Mouse (Mus musculus) Patski (cell line): Measurements from ENCODE around the gene Fkbp7. TPM values are rescaled to one million over a fixed set of nuclear protein-coding genes. Genes with fewer than 3 reads are reported as not detected.
"Not testable (repeated sequence)": the region's sequence is repeated elsewhere in the genome, so short reads cannot be mapped to it uniquely, and the experiment has no call there.

ENCODE experiments used
- ATAC-seq: fragments of 100-300 bp; one replicate; pipeline ENCODE4 v1.8.0; 2021
- CTCF ChIA-PET: fragments of 350-600 bp; sonication (Branson Sonifier 250); formaldehyde crosslinking; loops from one replicate; lab custom pipeline; 2022; ENCODE audit warnings: inconsistent platforms; lab: Charles Lee
- POLR2A ChIA-PET: fragments of 350-600 bp; sonication (Branson Sonifier 250); formaldehyde crosslinking; loops from one replicate; lab custom pipeline; 2022; ENCODE audit warnings: antibody characterized with exemption, inconsistent platforms; lab: Charles Lee
- DNase-seq: peaks from one replicate; pipeline ENCODE4 v3.0.0-alpha.2; 2011; ENCODE audit warnings: low read depth, low spot score
- H3K27me3 ChIP-seq: fragments of 371-371 bp; one replicate; pipeline ENCODE4 v1.5.1; 2021
- CTCF ChIP-seq: fragments of 100-300 bp; IDR thresholded peaks from one replicate; pipeline ENCODE4 v1.5.1; 2021
- in situ Hi-C: fragments of 300-500 bp; cut with MboI; formaldehyde crosslinking; loops from 3 replicates; pipeline ENCODE4 v1.11.1; 2018; ENCODE audit warnings: low pct_unique_long_range_greater_than_20kb, mixed read lengths
- polyA plus RNA-seq: library from polyadenylated mRNA; unstranded; gene quantifications from one replicate; pipeline ENCODE4 v1.2.3, GENCODE M21; 2021

Fkbp7 gene
- polyA plus RNA-seq, 1 experiment from 2014 or later, result 37.3 TPM

DNA sequence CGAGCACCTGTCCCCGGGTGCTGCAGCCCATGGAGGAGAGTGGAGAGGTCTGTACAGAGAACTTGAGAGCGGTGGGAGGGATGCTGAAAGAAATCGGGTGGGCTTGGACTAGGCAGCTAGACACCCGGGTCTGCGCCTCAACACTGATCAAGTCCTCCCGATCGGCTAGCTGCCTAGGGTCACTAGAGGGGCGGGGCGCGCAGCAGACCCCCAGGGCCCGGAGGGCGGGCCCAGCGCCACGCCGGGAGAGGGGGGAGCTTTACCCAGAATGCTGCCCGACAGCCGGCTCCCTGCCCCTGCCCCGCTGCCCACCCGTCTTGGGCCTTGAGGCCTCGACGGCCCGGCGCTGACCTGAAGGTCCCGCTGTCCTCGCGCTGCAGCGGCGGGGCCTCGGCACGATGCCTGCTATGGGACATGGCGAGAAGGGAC is 25.5 kb downstream of the Fkbp7 start:
- in situ Hi-C loops, result no loop called here
- ChIA-PET CTCF (interaction anchor here (1.5 kb wide), 1 partner anchor 12 kb away, joined by 6 read pairs; no protein-coding TSS in a partner anchor), POLR2A (no interaction called here)
- H3K27me3 ChIP-seq, result no peaks in the 10 kb centered on the region
- ATAC-seq (peak; percentile 52), DNase-seq (no peak)
- TF ChIP-seq CTCF, result no peak

DNA sequence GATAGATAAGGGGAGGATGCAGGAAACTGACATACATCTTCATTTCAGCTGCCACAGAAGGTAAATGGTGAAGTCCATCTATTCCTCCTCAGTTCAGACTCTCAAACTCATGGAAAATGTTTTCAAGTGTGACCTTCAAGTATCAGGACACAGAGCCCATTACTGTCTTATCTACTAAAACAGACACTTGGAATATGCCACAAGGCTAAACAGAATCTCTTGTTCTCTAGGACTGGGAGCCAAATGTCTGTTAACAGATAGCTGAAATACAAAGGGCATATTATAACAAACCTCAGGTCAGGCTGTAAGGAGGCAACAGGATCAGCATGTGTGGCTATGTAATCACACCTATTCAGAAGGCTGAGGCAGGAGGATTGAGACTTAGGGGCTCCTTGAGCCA is 29.1 kb downstream of the Fkbp7 start:
- CTCF ChIA-PET, result interaction anchor here (0.9 kb wide), 1 partner anchor 25 kb away, joined by 4 read pairs; no protein-coding TSS in a partner anchor
- no peak for TF ChIP-seq CTCF
- in situ Hi-C loops, result no loop called here
- H3K27me3 ChIP-seq, result no peaks in the 10 kb centered on the region
- DNase-seq, result no peak
- POLR2A ChIA-PET, result no interaction called here
- ATAC-seq, result no peak

DNA sequence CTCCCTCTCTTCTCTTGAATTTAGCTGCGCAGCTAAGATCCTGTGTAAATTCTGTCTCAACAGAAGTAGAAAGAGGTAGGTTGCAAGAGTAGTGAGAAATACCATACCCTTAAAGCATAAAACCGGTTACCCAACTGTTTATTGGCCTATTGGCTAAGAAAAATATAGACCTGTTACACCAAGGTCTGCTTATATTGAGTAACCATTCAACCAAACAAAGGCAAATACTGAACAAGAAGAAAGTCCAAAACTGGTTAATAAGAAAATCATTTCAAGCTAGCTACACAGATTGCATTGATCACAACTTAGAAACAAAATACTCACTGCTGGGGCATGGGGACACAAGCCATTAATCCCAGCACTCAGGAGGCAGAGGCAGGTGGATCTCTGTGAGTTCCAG is 33.3 kb downstream of the Fkbp7 start:
- no peak for ATAC-seq
- CTCF ChIA-PET, result no interaction called here
- TF ChIP-seq CTCF, result no peak
- POLR2A ChIA-PET, result no interaction called here
- DNase-seq, result no peak
- in situ Hi-C loops, result no loop called here
- H3K27me3 ChIP-seq, result no peaks in the 10 kb centered on the region

- no peaks in the 10 kb centered on the region for H3K27me3 ChIP-seq
- no peak for ATAC-seq
- in situ Hi-C loops, result no loop called here
- ChIA-PET POLR2A (no interaction called here), CTCF (interaction anchor here (1.0 kb wide), 1 partner anchor 9 kb away, joined by 3 read pairs; no protein-coding TSS in a partner anchor)
- TF ChIP-seq CTCF, result no peak
- no peak for DNase-seq
Observed at GRCm38 (mm10) chr2:76631600-76631999, 41.3 kb downstream of the Fkbp7 start.

DNA sequence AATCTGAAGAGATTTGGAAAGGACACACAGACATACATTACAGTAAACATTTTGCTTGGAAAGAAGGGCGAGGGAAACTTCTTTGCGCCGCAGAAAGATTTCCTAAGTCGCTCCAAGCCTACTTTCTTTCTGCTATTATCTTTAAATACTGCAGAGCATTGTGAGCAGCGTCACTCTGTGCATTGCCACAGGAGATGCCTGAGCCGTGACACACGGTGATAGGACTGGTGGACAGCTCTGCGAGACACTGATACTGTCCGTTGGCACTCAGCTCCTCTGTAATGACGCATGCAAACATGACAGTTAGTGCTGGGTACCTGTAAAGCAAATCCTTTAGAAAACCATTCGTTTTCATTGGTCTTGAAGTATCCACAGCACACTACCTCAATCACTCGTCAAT is 42.6 kb downstream of the Fkbp7 start:
- in situ Hi-C loops, result no loop called here
- POLR2A ChIA-PET, result no interaction called here
- no peak for ATAC-seq
- CTCF ChIA-PET, result interaction anchor here (0.9 kb wide), 1 partner anchor 260 kb away, joined by 3 read pairs; the partner anchor contains the start of gene Rbm45
- no peak for DNase-seq
- no peaks in the 10 kb centered on the region for H3K27me3 ChIP-seq
- no peak for TF ChIP-seq CTCF

DNA sequence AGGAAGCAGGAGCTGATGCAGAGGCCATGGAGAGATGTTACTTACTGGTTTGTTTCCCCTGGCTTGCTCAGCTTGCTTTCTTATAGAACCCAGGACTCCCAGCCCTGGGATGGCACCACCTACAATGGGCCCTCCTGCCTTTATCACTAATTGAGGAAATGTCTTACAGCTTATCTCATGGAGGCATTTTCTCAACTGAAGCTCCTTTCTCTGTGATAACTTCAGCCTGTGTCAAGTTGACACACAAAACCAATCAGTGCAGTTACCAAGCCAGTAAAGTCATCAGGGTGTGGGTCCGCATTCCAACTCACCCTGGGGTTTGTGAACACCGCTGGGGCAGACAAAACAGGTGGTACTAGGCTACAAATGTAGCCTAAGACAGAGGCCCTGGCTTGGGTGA is 50.6 kb downstream of the Fkbp7 start:
- CTCF ChIA-PET, result interaction anchor here (0.9 to 9.5 kb wide), 9 partner anchors 12 to 260 kb away, joined by 3 to 97 read pairs (median 3); partner anchors contain the start of genes Osbpl6 and Rbm45
- in situ Hi-C loops, result loop anchor here (5.0 to 25.0 kb wide), 3 partner anchors 250 to 485 kb away; no protein-coding TSS in a partner anchor
- ATAC-seq, DNase-seq, H3K27me3 ChIP-seq, POLR2A ChIA-PET: not testable (repeated sequence)

GRCm38 (mm10) chr2:76621724-76622123 is 51.2 kb downstream of the Fkbp7 start:
- ChIA-PET POLR2A (no interaction called here), CTCF (interaction anchor here (0.9 to 9.5 kb wide), 7 partner anchors 13 to 260 kb away, joined by 3 to 97 read pairs (median 3); partner anchors contain the start of genes Osbpl6 and Rbm45)
- no peaks in the 10 kb centered on the region for H3K27me3 ChIP-seq
- ATAC-seq (no peak), DNase-seq (no peak)
- no peak for TF ChIP-seq CTCF
- in situ Hi-C loops, result loop anchor here (5.0 to 25.0 kb wide), 3 partner anchors 249 to 484 kb away; no protein-coding TSS in a partner anchor

GRCm38 (mm10) chr2:76620188-76620587 is 52.7 kb downstream of the Fkbp7 start:
- no peaks in the 10 kb centered on the region for H3K27me3 ChIP-seq
- ChIA-PET POLR2A (no interaction called here), CTCF (interaction anchor here (1.2 to 9.5 kb wide), 2 partner anchors 126 to 251 kb away, joined by 3 to 97 read pairs; partner anchors contain the start of gene Rbm45)
- DNase-seq, result no peak
- ATAC-seq, result peak; percentile 57
- no peak for TF ChIP-seq CTCF
- in situ Hi-C loops, result loop anchor here (5.0 to 25.0 kb wide), 3 partner anchors 248 to 483 kb away; no protein-coding TSS in a partner anchor

GRCm38 (mm10) chr2:76618078-76618477 is 54.8 kb downstream of the Fkbp7 start:
- no peaks in the 10 kb centered on the region for H3K27me3 ChIP-seq
- ChIA-PET CTCF (interaction anchor here (0.7 to 9.5 kb wide), 20 partner anchors 19 to 492 kb away, joined by 3 to 97 read pairs (median 3); partner anchors contain the start of genes Osbpl6 and Rbm45), POLR2A (interaction anchor here (0.6 to 1.0 kb wide), 4 partner anchors 14 to 247 kb away, joined by 3 read pairs; no protein-coding TSS in a partner anchor)
- DNase-seq, result no peak
- peak; percentile 60 for ATAC-seq
- TF ChIP-seq CTCF, result peak; percentile 71
- in situ Hi-C loops, result loop anchor here (10.0 to 25.0 kb wide), 3 partner anchors 213 to 481 kb away; partner anchors contain the start of gene Osbpl6

Other genes starting within 250 kb of the Fkbp7 start
- 48.8 TPM for gene Prkra, start 25.1 kb downstream of the Fkbp7 start, polyA plus RNA-seq
- gene Pjvk, start 24.6 kb downstream of the Fkbp7 start, polyA plus RNA-seq, result 0.24 TPM
- 52.0 TPM for gene Plekha3, start 2.2 kb upstream of the Fkbp7 start, polyA plus RNA-seq